ENCODE assay signal across 18 mouse cellular contexts in the genomic region with DNA sequence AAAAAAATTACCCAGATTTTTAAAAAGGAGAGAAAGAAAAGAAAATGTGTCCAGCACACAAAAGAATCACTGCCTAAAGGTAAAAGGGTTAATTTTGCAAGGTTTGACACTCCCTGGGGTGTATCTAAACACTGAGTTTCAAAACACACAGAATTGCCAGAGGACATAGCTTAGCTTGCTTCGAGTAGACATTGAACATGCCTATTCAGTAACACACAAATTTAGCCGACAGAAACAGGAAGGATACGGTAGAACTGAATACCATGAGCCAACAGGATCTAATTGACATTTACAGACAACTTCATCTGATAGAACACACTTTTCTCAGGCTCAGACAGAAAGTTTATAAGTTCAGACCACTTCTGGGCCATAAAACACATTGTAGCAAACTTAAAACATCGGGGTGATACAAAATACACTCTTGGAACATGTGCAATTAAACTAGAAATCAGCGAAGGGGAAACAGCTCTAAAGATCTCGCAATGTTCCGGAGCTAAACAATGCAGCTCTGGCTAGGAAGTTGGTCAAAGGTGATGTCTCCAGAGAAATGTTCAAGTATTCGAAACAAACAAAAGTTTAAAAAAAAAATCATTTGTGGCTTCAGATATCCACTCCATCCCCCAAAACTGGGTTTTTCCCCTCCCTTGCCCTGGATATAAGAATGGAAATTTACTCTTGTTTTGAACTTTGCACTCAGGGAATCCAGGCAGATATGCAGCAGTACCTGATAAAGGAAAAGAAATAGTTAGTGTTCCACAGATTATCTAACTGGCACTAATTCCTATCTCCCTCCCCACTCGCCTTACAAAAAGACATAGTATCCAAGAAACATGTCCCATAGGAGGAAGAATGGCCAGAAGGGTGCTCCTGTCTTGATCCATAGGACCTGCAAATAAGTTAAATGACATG.
A peak's percentile ranks its signal among the peaks of the same experiment; 100 is the strongest.
DNase-seq lines count a peak whose midpoint lies in the region; ATAC-seq and TF ChIP-seq lines count a peak whose summit lies in the region.
"Had no signal": no experiment of that assay in that cellular context is flagged by ENCODE, and none has a peak within 500 bp of the region (broad histone marks: within the 10 kb centered on the region; RNA-seq: fewer than 3 reads in every experiment).

No protein-coding gene starts in this region.

- H3K4me3 ChIP-seq in layer of hippocampus, adult 2 months: no peak overlapping the region
- H3K4me3 ChIP-seq in heart, embryonic 12.5 days: no peak overlapping the region
- H3K4me3 ChIP-seq: embryonic facial prominence, embryonic 12.5 days; forebrain, embryonic 13.5 days; midbrain, embryonic 12.5 days; neural tube, embryonic 13.5 days had no signal

- peak overlapping the region; percentile 39; the same call in 1 of the 2 replicates for H3K27ac ChIP-seq in layer of hippocampus, adult 2 months
- peak overlapping the region; percentile 62; the same call in 1 of the 2 replicates for H3K27ac ChIP-seq in heart, embryonic 12.5 days (ENCODE audit: poor library complexity, severe bottlenecking)
- H3K27ac ChIP-seq: embryonic facial prominence, embryonic 12.5 days; forebrain, embryonic 13.5 days; midbrain, embryonic 12.5 days; neural tube, embryonic 13.5 days had no signal

- no peak overlapping the region for H3K4me2 ChIP-seq in heart, embryonic 12.5 days
- H3K4me2 ChIP-seq: embryonic facial prominence, embryonic 12.5 days; forebrain, embryonic 13.5 days; midbrain, embryonic 12.5 days; neural tube, embryonic 13.5 days had no signal

- peak; percentile 18 for DNase-seq in embryo, embryonic 10 days (ENCODE audit: low spot score)
- no peak for DNase-seq in embryo, embryonic 11 days
- no peak for DNase-seq in layer of hippocampus, adult 2 months (ENCODE audit: low spot score in 2 of 2)
- DNase-seq in layer of hippocampus, postnatal 10 days (ENCODE audit: low spot score in 2 of 2): no peak
- DNase-seq in adrenal gland, postnatal 36 days: no peak
- no peak for DNase-seq in left cerebral cortex, postnatal 14 days (ENCODE audit: low spot score in 2 of 2)
- DNase-seq: adrenal gland, adult 2 months; cerebellum, adult 11 months; gastrocnemius, postnatal 10 days; lung, adult 18-20 months; right cerebral cortex, adult 18-20 months had no signal

- H3K9me3 ChIP-seq in heart, embryonic 12.5 days (replicated peaks): no peaks in the 10 kb centered on the region
- H3K9me3 ChIP-seq: embryonic facial prominence, embryonic 12.5 days; forebrain, embryonic 13.5 days; midbrain, embryonic 12.5 days; neural tube, embryonic 13.5 days had no signal

- no peaks in the 10 kb centered on the region for H3K27me3 ChIP-seq in heart, embryonic 12.5 days (replicated peaks)
- H3K27me3 ChIP-seq: embryonic facial prominence, embryonic 12.5 days; forebrain, embryonic 13.5 days; midbrain, embryonic 12.5 days; neural tube, embryonic 13.5 days had no signal

- H3K36me3 ChIP-seq in heart, embryonic 12.5 days: no peaks in the 10 kb centered on the region
- H3K36me3 ChIP-seq: embryonic facial prominence, embryonic 12.5 days; midbrain, embryonic 12.5 days; neural tube, embryonic 13.5 days had no signal

- ATAC-seq in heart, embryonic 12.5 days (ENCODE audit: insufficient number of reproducible peaks, low FRiP score): no peak
- ATAC-seq in monocyte, adult 5-6 weeks (replicated peaks; ENCODE audit: insufficient number of reproducible peaks, low FRiP score, low TSS enrichment, poor library complexity, severe bottlenecking): 0 out of 2 replicates have a peak, but pooled peaks have one; percentile 33
- ATAC-seq: forebrain, embryonic 13.5 days; hindbrain, embryonic 16.5 days had no signal

- no peak overlapping the region for H3K9ac ChIP-seq in heart, embryonic 12.5 days
- H3K9ac ChIP-seq: embryonic facial prominence, embryonic 12.5 days; forebrain, embryonic 13.5 days; midbrain, embryonic 12.5 days; neural tube, embryonic 13.5 days had no signal

- WGBS in heart, embryonic 12.5 days: 50% methylated on average over 9 of the region's 9 CpGs

- TF ChIP-seq CTCF in layer of hippocampus, adult 2 months (conservative IDR thresholded peaks at IDR 0.05): no peak

- intact Hi-C loops in left cerebral cortex, postnatal 14 days (cut with DNase I): no loop called here

- peaks cover 7% of the 10 kb centered on the region; the same call in 1 of the 2 replicates for H3K4me1 ChIP-seq in heart, embryonic 12.5 days (replicated peaks)
- H3K4me1 ChIP-seq: forebrain, embryonic 13.5 days; midbrain, embryonic 12.5 days; neural tube, embryonic 13.5 days had no signal
